Mouse (Mus musculus) embryo, embryonic 11 days (tissue): Measurements from ENCODE around the gene Nell2.

Experiments
- DNase-seq: peaks from one replicate; pipeline ENCODE4 v3.0.0-alpha.2; 2015

Nell2 gene

GRCm38 (mm10) chr15:95467195-95467594, 61.2 kb downstream of the Nell2 start:
- no peak for DNase-seq

GRCm38 (mm10) chr15:95460041-95460566, 68.3 kb downstream of the Nell2 start:
- no peak for DNase-seq

GRCm38 (mm10) chr15:95444586-95444985, 83.8 kb downstream of the Nell2 start:
- no peak for DNase-seq

- no peak for DNase-seq
Observed at GRCm38 (mm10) chr15:95437740-95438139, 90.6 kb downstream of the Nell2 start.

GRCm38 (mm10) chr15:95436261-95436660, 92.1 kb downstream of the Nell2 start:
- no peak for DNase-seq

GRCm38 (mm10) chr15:95431156-95431799, 97.1 kb downstream of the Nell2 start:
- peak; percentile 52 for DNase-seq

- no peak for DNase-seq
Observed at GRCm38 (mm10) chr15:95430000-95430399, 98.4 kb downstream of the Nell2 start.

- DNase-seq = peak; percentile 30
Observed at GRCm38 (mm10) chr15:95428003-95428663, 100.2 kb downstream of the Nell2 start.

- DNase-seq = no peak
Observed at GRCm38 (mm10) chr15:95425085-95425484, 103.3 kb downstream of the Nell2 start.

GRCm38 (mm10) chr15:95422226-95422950, 106.0 kb downstream of the Nell2 start:
- peak; percentile 31 for DNase-seq

- DNase-seq = no peak
Observed at GRCm38 (mm10) chr15:95418641-95419040, 109.7 kb downstream of the Nell2 start.

GRCm38 (mm10) chr15:95411949-95412741, 116.2 kb downstream of the Nell2 start:
- DNase-seq = no peak

- DNase-seq = no peak
Observed at GRCm38 (mm10) chr15:95410213-95410843, 118.0 kb downstream of the Nell2 start.

GRCm38 (mm10) chr15:95390347-95390746, 138.0 kb downstream of the Nell2 start:
- no peak for DNase-seq

- no peak for DNase-seq
Observed at GRCm38 (mm10) chr15:95388950-95389349, 139.4 kb downstream of the Nell2 start.

- no peak for DNase-seq
Observed at GRCm38 (mm10) chr15:95380859-95381258, 147.5 kb downstream of the Nell2 start.

- no peak for DNase-seq
Observed at GRCm38 (mm10) chr15:95370720-95371395, 157.5 kb downstream of the Nell2 start.

GRCm38 (mm10) chr15:95368185-95368584, 160.2 kb downstream of the Nell2 start:
- no peak for DNase-seq

GRCm38 (mm10) chr15:95366506-95366905, 161.9 kb downstream of the Nell2 start:
- no peak for DNase-seq

- no peak for DNase-seq
Observed at GRCm38 (mm10) chr15:95354806-95355205, 173.6 kb downstream of the Nell2 start.
